Mouse (Mus musculus): ENCODE measurements at regions not wholly inside any gene's neighbourhood (a gene's known extent, or its start where the extent isn't known, plus 50 kb on each side); places are given as distances from the start of the nearest gene placed in this dataset.

DNA sequence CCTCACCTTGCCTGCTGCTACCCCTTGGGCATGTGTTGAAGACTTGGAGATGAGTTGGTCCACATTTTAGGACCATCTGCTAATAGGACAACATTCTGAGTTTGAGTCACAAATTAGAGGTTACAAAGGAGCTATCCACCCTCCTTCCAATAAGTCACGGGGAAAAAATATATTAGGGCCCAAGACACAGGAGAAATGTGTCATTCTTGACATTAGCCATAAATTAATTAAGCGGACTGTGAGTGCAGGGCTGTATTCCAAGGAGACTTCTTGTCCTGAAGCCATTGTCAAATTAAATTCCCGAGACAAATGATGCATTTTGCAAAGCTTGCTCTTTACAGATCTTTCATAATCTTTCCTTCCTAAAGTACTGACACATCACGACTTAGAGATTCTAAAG, 79.2 kb downstream of the 1700020N01Rik start:
- in situ Hi-C loops (cut with MboI; ENCODE audit: unreplicated experiment in 2 of 2) = loop anchor here in 1 of 2 experiments (5.0 kb wide), 1 partner anchor 50 kb away; no protein-coding TSS in a partner anchor

DNA sequence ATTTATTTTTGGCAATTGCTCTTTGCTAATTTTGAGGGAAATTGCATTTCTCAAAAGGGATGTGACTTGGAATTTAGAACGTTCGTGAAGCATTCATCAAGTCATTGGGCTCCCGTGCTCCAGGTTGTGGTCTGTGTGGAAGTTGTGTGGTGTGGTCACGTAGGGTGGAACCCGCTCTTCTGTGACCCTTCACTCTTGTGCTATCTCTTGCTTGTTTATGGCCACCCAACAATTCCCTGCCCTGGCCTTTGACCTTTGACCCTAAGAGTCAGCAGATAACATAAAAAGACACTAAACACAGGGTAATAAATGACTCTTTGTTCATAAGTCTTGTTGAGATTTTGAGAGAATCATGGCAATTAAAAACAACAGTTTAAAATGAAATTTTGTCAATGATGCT, 79.7 kb downstream of the 1700020N01Rik start:
- in situ Hi-C loops (cut with MboI; ENCODE audit: unreplicated experiment in 2 of 2) = loop anchor here in 1 of 2 experiments (5.0 kb wide), 1 partner anchor 50 kb away; no protein-coding TSS in a partner anchor

DNA sequence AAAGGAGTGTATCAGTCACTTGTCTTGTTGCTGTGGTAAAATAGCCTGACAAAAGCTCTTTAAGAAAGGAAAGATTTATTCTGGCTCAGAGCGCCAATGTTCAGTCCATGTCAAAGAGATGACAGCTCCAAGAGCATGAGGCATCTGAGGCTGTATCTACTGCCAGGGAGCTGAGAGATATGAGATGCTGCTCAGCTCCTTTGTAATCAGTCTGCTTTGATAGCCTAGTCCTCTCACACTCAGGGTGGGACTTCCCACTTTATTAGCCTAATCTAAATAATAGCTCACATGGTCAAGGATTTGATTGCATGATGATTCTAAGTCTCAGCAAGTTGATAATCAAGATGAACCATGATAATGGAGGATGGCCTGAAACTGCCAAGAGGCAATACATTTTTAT, 80.9 kb downstream of the 1700020N01Rik start:
- in situ Hi-C loops (cut with MboI; ENCODE audit: unreplicated experiment in 2 of 2) = loop anchor here in 1 of 2 experiments (5.0 kb wide), 1 partner anchor 52 kb away; no protein-coding TSS in a partner anchor

DNA sequence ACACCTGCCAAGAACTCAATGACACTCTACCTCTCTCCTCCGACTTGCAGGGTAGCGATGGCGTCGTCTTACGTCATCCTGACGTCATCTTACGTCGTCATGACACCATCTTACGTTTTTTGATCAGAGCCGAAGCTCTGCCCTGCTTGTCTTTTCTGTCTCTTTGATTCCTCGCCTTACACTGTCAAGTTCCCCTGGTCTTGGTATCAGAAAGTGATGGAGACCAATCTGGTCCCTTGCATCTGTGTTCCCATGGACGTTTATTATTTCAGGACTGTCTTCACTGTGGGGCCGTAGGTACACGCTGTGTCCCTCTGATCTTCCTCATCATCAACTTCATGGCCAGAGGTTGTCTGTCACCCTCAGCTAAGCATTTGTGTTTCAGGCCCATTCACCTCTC, 82.8 kb downstream of the 1700020N01Rik start:
- in situ Hi-C loops (cut with MboI; ENCODE audit: unreplicated experiment in 2 of 2) = no loop called here

DNA sequence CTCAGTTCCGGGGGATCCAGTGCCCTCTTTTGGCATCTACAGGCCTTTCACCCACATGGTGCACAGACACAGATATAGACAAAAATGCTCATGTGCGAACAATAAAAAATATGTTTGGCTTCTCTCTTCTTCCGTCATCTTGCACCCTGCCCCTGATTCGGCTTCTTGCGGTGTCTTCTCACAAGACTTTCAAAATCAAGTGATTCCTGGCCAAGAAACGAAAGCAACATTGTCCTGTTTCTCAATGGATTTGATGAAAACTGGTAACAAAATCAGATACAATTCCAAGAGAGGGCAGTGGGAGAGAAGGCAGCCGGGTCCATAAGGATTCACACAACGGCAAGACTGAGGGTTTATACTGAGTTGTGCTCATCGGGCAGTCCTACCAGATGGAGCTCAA, 85.0 kb downstream of the 1700020N01Rik start:
- in situ Hi-C loops (cut with MboI; ENCODE audit: unreplicated experiment in 2 of 2) = no loop called here

DNA sequence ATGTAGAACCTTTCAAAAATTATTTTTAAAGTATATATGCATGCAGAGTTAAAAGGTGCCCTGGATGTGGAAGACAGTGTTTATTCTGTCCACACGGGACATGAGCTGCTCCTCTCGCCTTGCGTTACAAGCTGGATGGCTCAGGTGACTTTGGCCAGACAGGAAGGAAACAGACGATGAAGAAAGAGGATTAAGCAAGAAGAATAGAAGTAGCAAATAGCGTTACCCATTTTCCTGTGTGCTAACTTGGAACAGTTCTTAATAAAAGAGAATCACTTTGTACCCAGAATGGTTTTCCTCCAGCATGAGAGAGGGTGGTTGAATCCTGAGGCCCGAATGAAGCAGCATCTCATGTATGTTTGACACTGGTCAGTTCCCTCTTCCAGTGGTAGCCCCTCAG, 85.4 kb downstream of the 1700020N01Rik start:
- in situ Hi-C loops (cut with MboI; ENCODE audit: unreplicated experiment in 2 of 2) = no loop called here

DNA sequence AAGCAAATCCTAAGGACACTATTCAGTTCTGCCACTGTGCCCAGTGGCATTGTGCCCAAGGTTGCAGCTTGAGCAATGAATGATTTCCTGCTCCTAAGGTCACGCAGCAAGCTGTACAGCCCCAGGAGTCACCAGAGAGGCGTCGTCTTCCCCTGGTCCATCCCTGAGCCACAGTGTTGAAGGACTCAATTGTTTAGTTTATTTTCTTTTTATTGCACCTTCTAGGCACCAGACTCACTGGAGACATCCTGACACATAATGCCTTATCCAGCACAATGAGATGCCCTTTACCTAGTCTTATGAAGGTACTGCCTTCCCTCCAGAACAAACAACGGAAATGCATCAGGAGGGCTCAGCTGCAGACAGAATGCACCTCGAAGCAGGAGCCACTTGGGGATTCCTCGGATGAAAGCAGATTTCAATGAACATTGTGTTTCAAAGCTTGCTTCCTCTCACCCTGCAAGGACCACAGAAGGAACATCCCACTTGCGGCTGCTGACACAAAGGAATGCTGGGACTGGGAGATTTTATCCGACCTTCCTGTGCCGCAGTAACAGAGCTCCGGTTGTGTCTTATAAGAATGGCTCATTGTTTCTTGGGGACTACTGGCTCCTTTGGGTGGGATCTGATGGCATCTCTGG, 86.0 kb downstream of the 1700020N01Rik start:
- in situ Hi-C loops (cut with MboI; ENCODE audit: unreplicated experiment in 2 of 2) = no loop called here

DNA sequence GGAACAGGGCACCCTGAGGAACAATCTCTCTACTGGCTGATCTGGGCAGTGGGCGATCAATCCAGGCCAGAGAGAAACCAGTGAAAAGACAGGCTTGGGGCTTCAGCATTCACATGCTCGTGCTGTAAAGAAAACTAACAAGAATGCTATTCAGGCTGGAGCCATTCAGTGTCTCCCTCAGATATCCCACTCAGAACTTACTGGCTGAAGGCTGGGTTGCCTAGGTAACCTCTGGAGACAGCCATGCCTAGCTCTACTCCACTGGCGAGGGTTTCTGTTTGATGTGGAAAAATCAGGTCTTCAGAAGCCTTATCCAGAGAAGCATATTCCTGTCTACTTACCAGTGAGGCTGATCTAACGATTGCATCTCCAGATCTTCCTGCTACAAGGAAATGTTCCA, 87.8 kb downstream of the 1700020N01Rik start:
- in situ Hi-C loops (cut with MboI; ENCODE audit: unreplicated experiment in 2 of 2) = no loop called here

DNA sequence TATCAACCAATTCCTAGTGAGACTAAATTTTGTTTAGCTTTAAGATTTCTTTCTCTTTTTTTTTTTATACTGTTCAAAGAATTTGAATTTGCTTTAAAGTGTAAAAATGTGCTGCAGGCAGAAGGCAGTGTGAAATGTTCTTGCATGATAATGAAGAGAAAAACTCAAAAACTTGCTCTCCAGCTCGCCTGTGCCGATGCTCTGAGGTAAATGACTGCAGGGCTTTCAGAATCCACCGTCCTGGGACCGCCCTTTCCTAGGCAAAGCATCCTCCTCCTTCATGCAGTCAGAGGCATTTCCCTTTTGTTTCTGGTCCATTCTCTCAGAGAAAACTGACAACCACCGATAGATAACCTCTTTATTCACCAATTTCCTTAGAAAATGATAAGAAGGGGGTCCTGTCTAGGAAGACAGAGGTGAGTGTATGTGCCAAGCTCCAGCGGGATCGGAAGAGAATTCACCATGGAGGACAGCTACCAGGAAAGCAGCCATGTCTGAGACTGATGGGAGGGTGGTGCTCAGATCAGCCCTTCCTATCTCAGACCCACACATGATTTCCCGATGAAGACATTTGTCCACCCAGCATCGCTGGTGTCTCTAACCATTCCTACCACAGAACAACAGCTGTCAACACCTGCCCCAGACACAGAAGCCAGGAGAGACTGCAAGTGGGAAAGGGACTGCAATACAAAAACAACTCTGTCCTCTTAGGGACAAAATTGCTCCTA, 91.5 kb downstream of the 1700020N01Rik start:
- in situ Hi-C loops (cut with MboI; ENCODE audit: unreplicated experiment in 2 of 2) = no loop called here

DNA sequence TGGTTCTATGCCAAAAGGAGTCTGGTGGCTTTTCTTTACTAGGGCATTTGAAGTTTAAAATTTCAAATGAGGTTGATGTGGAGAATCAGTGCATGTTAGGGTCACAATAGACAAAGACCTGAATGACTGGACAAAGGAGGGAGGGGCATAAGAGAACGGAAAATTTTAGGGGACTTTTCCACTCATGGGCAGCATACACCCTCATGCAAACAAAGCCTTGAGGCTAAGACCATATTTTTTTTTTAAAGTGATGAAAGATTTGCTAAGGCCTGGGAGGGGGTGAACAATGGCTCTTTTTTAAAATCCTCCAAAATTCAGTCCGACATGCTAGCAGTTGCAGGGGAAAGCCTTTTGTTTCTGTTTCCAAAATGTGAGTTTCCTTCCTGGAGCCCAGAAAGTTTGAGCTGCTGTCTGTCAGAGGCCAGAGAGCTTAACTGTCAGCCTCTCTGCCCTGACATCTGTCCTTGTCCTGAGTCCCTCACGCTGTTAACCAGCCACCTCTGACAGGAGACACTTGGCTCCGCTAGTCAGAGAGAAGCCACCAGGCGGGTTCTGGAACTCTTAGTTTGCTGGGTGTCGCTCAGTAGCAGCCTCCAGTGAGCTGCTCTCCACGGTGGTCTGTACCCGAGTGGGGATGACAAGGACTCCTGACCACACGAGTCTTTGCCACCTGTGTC, 92.3 kb downstream of the 1700020N01Rik start:
- in situ Hi-C loops (cut with MboI; ENCODE audit: unreplicated experiment in 2 of 2) = no loop called here

DNA sequence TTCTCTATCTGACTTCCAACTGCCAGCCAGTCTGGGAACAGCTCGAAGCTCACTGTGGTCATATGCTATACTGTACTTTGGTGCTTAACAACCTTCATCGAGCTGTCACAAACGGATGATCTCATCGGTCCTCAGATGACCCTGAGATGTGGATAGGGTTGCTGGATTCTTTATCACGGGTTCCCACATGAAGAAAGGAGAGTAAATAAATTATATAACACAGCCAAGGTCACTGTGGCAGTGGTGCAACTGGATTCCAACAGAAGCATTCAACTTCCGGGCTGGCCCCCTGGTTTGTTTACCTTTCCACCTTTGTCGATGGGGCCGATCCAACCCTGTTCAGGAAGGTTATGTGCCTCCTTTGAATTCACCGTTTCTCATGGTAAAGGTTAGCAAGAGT, 93.1 kb downstream of the 1700020N01Rik start:
- in situ Hi-C loops (cut with MboI; ENCODE audit: unreplicated experiment in 2 of 2) = no loop called here

DNA sequence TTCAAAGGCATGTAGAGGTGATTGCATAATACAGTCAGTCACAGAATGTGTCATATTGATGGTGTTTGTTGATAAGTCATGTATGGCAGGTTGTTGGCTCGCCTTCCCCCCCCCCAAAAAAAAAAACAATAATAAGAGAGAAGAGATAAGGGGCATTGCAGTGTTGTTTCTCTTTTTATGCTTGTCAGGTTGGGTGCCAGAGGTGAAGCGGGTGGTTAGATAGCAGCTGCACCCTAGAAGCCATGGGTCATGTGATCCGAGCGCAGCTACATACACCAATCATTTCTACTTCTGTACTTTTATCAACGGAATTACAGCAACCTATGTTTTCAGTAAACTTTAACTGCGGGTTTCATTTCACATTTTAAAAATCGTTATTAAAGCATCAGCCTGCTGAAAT, 94.5 kb downstream of the 1700020N01Rik start:
- in situ Hi-C loops (cut with MboI; ENCODE audit: unreplicated experiment in 2 of 2) = no loop called here

DNA sequence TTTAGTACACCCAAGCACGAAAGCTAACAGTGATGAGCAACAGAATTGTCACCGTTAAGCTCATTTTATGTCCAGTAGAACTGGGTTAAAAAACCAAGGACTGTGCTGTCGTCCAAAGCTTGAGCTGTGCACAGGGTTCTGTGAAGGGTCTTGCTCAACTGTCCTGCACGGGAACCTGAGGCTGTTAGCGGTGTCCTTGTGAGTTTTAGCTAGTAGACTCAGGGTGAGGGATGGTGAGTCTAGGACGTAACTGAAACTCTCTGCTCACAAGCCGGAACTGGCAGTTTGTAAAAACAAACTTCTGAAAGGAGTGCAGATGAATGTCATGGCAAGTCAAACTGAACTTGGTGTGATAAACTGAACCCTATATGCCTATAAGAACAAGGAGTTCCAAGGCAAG, 95.6 kb downstream of the 1700020N01Rik start:
- in situ Hi-C loops (cut with MboI; ENCODE audit: unreplicated experiment in 2 of 2) = no loop called here

DNA sequence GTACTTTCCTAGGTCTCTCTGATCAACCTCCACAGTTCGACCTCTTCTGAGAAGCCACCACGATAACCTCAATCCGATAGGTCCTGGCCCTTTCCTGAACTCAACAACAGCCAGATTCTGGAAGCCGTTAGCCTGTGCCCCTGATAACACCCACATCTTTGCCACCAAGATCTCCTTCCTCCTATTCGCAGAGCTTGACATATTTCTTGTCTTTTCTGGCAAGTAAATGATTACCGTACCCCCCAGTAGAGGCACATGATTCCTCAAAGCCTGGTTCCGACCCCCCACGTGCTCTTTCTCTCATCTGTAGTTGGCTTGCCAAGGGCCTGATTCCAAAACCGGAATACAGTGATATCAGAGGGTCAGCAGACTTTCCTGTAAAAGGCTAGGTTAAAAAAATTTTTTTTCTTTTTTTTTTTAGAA, 96.9 kb downstream of the 1700020N01Rik start:
- in situ Hi-C loops (cut with MboI; ENCODE audit: unreplicated experiment in 2 of 2) = no loop called here

DNA sequence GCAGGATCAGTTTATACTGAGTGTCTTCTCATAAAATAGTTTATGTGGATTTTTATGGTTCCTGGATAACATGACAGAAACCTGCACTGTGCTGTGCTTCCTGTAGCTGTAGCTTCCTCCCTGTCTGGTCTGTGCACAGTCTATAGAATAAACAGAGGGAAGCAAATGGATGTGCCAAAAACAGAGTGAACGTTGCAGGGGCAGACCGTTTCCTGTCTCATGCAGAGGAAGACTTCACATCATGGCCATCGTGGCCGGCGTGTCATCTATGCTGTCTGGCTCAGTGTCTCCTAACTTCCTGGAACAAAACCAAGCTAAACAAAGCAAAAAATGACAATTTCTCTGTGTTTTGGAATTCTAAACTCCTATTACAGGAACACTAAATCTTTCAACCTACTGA, 102.2 kb downstream of the 1700020N01Rik start:
- in situ Hi-C loops (cut with MboI; ENCODE audit: unreplicated experiment in 2 of 2) = no loop called here

DNA sequence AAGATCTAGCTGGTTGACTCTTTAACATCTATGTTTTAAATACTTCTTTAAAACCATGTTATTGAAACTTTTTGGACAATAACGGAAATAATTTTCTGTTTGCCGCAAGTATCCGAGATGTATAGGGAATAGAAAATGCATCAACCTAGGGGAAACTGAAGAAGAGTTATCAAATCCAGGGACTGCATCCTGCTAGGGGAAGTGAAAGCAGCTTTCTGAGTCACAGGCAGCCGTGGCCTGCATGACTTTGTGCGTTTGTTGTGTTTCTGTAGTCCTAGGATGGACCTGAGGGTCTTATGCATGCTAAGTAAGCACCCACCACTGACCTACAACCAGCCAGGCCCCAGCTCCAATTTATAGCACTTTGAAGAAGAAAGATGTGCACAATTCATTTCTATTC, 103.7 kb downstream of the 1700020N01Rik start:
- in situ Hi-C loops (cut with MboI; ENCODE audit: unreplicated experiment in 2 of 2) = no loop called here

DNA sequence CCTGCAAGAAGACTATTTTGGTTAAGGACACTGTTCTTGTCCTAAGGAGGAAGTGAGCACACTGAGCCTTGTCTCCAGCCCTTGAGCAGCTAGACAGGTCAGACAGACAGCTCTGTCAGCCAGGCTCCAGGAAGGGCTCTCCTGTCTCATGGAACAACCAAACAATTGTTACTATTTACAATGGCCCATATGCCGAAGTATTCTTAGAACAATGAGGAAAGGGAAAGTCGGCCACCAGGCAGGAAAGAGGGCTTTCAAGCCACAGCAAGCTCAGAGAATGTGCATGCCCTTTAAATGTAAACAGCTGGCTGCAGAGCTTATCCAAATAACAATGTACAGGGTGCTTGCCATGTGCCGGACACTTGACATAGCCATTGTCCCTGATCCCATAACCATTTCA, 108.6 kb downstream of the 1700020N01Rik start:
- in situ Hi-C loops (cut with MboI; ENCODE audit: unreplicated experiment in 2 of 2) = no loop called here

DNA sequence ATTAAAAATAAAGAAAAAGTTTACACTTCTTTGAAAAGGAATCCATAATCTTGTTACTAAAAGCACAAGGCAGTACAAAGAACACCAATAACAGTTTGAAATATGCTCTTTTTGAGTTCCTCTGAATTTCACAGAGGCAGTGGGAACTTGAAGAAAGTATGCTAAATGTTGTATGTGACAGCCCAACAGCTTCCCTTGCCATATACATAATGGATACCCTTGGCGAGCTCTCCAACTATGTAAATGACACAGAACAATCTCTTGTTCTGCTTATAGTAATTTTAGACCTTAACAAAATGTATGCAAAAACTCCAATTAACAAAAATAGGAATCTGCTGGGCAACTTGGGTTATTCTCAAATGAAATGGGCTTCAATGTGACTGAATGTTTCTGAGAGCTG, 109.2 kb downstream of the 1700020N01Rik start:
- in situ Hi-C loops (cut with MboI; ENCODE audit: unreplicated experiment in 2 of 2) = no loop called here

DNA sequence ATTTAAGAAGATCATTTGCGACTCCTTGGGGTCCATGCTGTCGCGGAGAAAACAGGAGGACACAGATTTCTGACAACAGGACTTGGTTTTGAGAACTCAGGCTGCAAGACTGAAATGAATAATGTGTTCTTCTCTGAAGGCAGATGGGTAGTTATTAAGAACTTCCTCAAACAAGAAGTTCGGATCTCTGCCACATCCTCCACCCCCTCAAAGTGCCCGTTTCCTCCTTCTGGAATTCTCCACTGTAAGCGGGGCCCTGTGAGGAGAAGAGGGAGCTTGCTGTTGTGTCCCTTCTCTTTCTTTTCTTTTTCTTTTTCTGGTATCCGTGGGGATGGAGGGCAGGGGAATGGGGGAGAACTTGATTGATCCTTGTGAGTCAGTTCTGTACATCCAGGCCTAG, 118.9 kb downstream of the 1700020N01Rik start:
- in situ Hi-C loops (cut with MboI; ENCODE audit: unreplicated experiment in 2 of 2) = no loop called here

DNA sequence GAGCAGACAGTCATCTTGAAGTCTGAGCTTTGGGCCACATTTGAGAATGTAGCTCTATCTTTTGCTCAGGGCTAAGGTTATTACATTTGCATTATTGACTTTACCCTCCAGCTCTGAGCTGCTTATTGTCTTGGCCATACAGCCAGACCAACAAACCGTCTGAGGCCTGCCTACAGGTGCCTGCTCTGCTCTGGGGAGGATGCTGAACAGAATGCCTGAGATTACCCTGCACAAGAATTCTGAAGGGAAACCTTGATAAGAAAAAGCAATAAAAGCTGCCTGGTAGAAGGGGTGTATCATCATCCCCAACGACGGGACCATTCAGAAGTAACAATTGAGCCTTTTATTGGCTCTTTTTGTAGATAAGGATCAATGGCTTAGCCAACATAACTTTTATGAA, 119.9 kb downstream of the 1700020N01Rik start:
- in situ Hi-C loops (cut with MboI; ENCODE audit: unreplicated experiment in 2 of 2) = no loop called here

DNA sequence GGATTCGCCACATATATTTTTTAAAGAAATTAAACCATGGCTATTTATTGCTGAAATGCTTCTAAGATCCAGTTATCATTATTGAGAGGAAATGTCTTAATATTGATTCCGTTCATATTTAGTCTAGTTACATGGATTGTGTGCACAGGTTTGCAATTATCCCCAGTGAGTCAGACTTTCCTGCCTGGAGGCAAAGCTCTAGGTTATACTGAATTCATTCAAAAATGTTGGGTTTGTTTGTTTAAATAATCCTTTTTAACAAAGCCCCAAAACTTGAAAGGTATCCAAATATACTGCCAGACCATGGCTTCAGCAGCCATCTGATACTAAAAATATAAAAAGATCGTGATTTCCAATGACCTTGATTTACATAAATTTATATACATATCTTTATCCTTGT, 122.5 kb downstream of the 1700020N01Rik start:
- in situ Hi-C loops (cut with MboI; ENCODE audit: unreplicated experiment in 2 of 2) = no loop called here

DNA sequence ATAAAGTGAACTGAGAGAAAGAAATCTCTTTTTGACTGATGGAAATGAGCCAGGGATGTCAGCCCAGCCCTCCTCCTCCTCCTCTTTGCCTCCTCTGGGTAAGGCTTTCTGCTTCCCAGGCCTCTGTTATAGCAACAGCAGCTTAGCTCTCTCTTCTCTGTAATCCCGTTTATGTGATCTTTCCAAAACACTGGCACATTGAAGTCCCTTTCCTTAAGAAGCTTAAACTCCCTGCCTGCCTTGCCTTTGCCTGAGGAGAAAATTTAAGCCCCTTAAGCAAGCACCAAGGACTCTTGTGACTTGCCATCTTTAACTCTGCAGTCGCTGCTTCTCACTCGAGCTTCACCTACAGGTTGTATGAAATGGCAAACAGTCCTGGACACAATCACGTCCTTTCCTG, 125.2 kb downstream of the 1700020N01Rik start:
- in situ Hi-C loops (cut with MboI; ENCODE audit: unreplicated experiment in 2 of 2) = no loop called here
